20 mouse cellular contexts compared by ENCODE assay signal in the genomic region with DNA sequence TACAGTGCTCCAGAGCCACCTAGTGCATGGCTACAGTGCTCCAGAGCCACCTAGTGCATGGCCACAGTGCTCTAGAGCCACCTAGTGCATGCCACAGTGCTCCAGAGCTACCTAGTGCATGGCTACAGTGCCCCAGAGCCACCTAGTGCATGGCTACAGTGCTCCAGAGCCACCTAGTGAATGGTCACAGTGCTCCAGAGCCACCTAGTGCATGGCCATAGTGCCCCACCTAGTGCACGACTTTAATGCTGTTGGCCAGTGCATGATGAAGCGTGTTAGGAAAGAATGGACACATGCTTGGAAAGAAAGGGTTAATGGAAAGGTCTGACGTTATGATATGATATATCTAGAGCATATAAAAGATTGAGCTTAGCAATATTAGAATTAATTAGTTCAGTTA. TPM values are rescaled to one million over a fixed set of nuclear protein-coding genes. Genes with fewer than 3 reads are reported as not detected.
DNase-seq lines count a peak whose midpoint lies in the region; ATAC-seq and TF ChIP-seq lines count a peak whose summit lies in the region.
"Had no signal": no experiment of that assay in that cellular context is flagged by ENCODE, and none has a peak within 500 bp of the region (broad histone marks: within the 10 kb centered on the region; RNA-seq: fewer than 3 reads in every experiment).

No protein-coding gene starts in this region.

- no peak for TF ChIP-seq EP300 in stomach, postnatal 0 days (optimal IDR thresholded peaks at IDR 0.05)

- no peaks in the 10 kb centered on the region for H3K36me3 ChIP-seq in heart, embryonic 10.5 days
- peaks cover under 1% of the 10 kb centered on the region; the same call in 1 of the 2 replicates for H3K36me3 ChIP-seq in intestine, postnatal 0 days (ENCODE audit: control insufficient read depth, insufficient read depth)
- H3K36me3 ChIP-seq in intestine, embryonic 15.5 days = no peaks in the 10 kb centered on the region
- H3K36me3 ChIP-seq in lung, embryonic 14.5 days (ENCODE audit: insufficient read depth) = no peaks in the 10 kb centered on the region
- H3K36me3 ChIP-seq in stomach, postnatal 0 days (ENCODE audit: control insufficient read depth, insufficient read depth, low read length) = peaks cover 1% of the 10 kb centered on the region; the same call in 1 of the 2 replicates

- H3K27ac ChIP-seq in heart, embryonic 10.5 days = no peak overlapping the region
- no peak overlapping the region for H3K27ac ChIP-seq in intestine, postnatal 0 days (ENCODE audit: low read depth, low read length)
- no peak overlapping the region for H3K27ac ChIP-seq in intestine, embryonic 15.5 days
- no peak overlapping the region for H3K27ac ChIP-seq in lung, embryonic 14.5 days (ENCODE audit: low read depth)
- H3K27ac ChIP-seq in stomach, postnatal 0 days (replicated peaks) = no peak overlapping the region
- H3K27ac ChIP-seq: embryonic facial prominence, embryonic 10.5 days; hindbrain, embryonic 14.5 days had no signal

- 81% methylated on average over 3 of the region's 3 CpGs for WGBS in heart, embryonic 10.5 days
- WGBS in intestine, postnatal 0 days = 76% methylated on average over 3 of the region's 3 CpGs
- WGBS in intestine, embryonic 15.5 days = 74% methylated on average over 3 of the region's 3 CpGs
- 69% methylated on average over 3 of the region's 3 CpGs for WGBS in lung, embryonic 14.5 days
- 69% methylated on average over 3 of the region's 3 CpGs for WGBS in stomach, postnatal 0 days

- H3K27me3 ChIP-seq in heart, embryonic 10.5 days (ENCODE audit: insufficient read depth, poor library complexity, severe bottlenecking) = no peaks in the 10 kb centered on the region
- no peaks in the 10 kb centered on the region for H3K27me3 ChIP-seq in intestine, postnatal 0 days (replicated peaks; ENCODE audit: control insufficient read depth, insufficient read depth, low read length)
- H3K27me3 ChIP-seq in intestine, embryonic 15.5 days (replicated peaks) = no peaks in the 10 kb centered on the region
- H3K27me3 ChIP-seq in lung, embryonic 14.5 days (ENCODE audit: insufficient read depth, low read length) = no peaks in the 10 kb centered on the region
- H3K27me3 ChIP-seq in stomach, postnatal 0 days (ENCODE audit: control insufficient read depth, insufficient read depth, low read length) = no peaks in the 10 kb centered on the region
- H3K27me3 ChIP-seq: Patski had no signal

- TF ChIP-seq CTCF in intestine, postnatal 0 days (IDR thresholded peaks at IDR 0.05; ENCODE audit: low read depth) = peak; percentile 33; the same call in 1 of the 2 replicates
- peak; percentile 11; the same call in 1 of the 2 replicates for TF ChIP-seq CTCF in lung, embryonic 14.5 days (IDR thresholded peaks at IDR 0.05; ENCODE audit: low read depth)
- TF ChIP-seq CTCF in stomach, postnatal 0 days (IDR thresholded peaks at IDR 0.05; ENCODE audit: low read depth) = peak; percentile 43; the same call in 1 of the 2 replicates

- peaks cover 11% of the 10 kb centered on the region; the same call in 1 of the 2 replicates for H3K4me1 ChIP-seq in heart, embryonic 10.5 days
- no peaks in the 10 kb centered on the region for H3K4me1 ChIP-seq in intestine, postnatal 0 days (replicated peaks; ENCODE audit: control insufficient read depth, insufficient read depth, low read length)
- H3K4me1 ChIP-seq in intestine, embryonic 15.5 days (replicated peaks) = no peaks in the 10 kb centered on the region
- no peaks in the 10 kb centered on the region for H3K4me1 ChIP-seq in lung, embryonic 14.5 days (ENCODE audit: insufficient read depth)
- no peaks in the 10 kb centered on the region for H3K4me1 ChIP-seq in stomach, postnatal 0 days (replicated peaks; ENCODE audit: control insufficient read depth, insufficient read depth)
- H3K4me1 ChIP-seq: embryonic facial prominence, embryonic 10.5 days had no signal

- ATAC-seq in intestine, postnatal 0 days = no peak
- no peak for ATAC-seq in intestine, embryonic 15.5 days
- ATAC-seq in lung, embryonic 14.5 days (ENCODE audit: insufficient read depth) = no peak
- no peak for ATAC-seq in stomach, postnatal 0 days (ENCODE audit: low FRiP score, low TSS enrichment)
- ATAC-seq: activated CD4-positive, CD25-positive, alpha-beta regulatory T cell, adult 4 months; forebrain, embryonic 14.5 days; Patski had no signal

- H3K4me2 ChIP-seq in intestine, postnatal 0 days (replicated peaks; ENCODE audit: low read depth) = no peak overlapping the region
- no peak overlapping the region for H3K4me2 ChIP-seq in intestine, embryonic 15.5 days (replicated peaks)
- H3K4me2 ChIP-seq in lung, embryonic 14.5 days = no peak overlapping the region
- no peak overlapping the region for H3K4me2 ChIP-seq in stomach, postnatal 0 days (replicated peaks; ENCODE audit: low read depth)
- H3K4me2 ChIP-seq: hindbrain, embryonic 14.5 days had no signal

- DNase-seq in heart, adult 11 months = peak; percentile 74
- no peak for DNase-seq in heart, embryonic 10.5 days (ENCODE audit: low spot score)
- DNase-seq in lung, embryonic 14.5 days = no peak
- no peak for DNase-seq in lung, postnatal 4 days
- DNase-seq in stomach, postnatal 0 days (ENCODE audit: low spot score) = no peak
- DNase-seq: adrenal gland, adult 2 months; adrenal gland, postnatal 25 days; cerebellum, adult 2 months; cerebellum, postnatal 10 days; gastrocnemius, postnatal 36 days had no signal

- H3K9me3 ChIP-seq in heart, embryonic 10.5 days = no peaks in the 10 kb centered on the region
- H3K9me3 ChIP-seq in intestine, postnatal 0 days (ENCODE audit: control insufficient read depth) = no peaks in the 10 kb centered on the region
- H3K9me3 ChIP-seq in intestine, embryonic 15.5 days = no peaks in the 10 kb centered on the region
- no peaks in the 10 kb centered on the region for H3K9me3 ChIP-seq in lung, embryonic 14.5 days (ENCODE audit: low read depth, low read length)
- no peaks in the 10 kb centered on the region for H3K9me3 ChIP-seq in stomach, postnatal 0 days (ENCODE audit: control insufficient read depth, low read length)
- H3K9me3 ChIP-seq: embryonic facial prominence, embryonic 10.5 days had no signal

- H3K9ac ChIP-seq in intestine, postnatal 0 days (ENCODE audit: low read depth, low read length) = no peak overlapping the region
- H3K9ac ChIP-seq in intestine, embryonic 15.5 days = no peak overlapping the region
- H3K9ac ChIP-seq in lung, embryonic 14.5 days = no peak overlapping the region
- H3K9ac ChIP-seq in stomach, postnatal 0 days (ENCODE audit: low read length) = no peak overlapping the region
- H3K9ac ChIP-seq: hindbrain, embryonic 14.5 days had no signal

- H3K4me3 ChIP-seq in heart, embryonic 10.5 days = no peak overlapping the region
- no peak overlapping the region for H3K4me3 ChIP-seq in intestine, postnatal 0 days (ENCODE audit: low read depth, low read length)
- no peak overlapping the region for H3K4me3 ChIP-seq in intestine, embryonic 15.5 days (replicated peaks)
- no peak overlapping the region for H3K4me3 ChIP-seq in lung, embryonic 14.5 days (ENCODE audit: low read depth, low read length)
- no peak overlapping the region for H3K4me3 ChIP-seq in stomach, postnatal 0 days (ENCODE audit: low read depth, low read length)
- H3K4me3 ChIP-seq: embryonic facial prominence, embryonic 10.5 days had no signal

RNA-seq across cellular contexts. Expression of gene Txnrd3, which starts 14.6 kb away (rescaled TPM):
- 8.7 and 10.3 TPM in 2 replicates for polyA plus RNA-seq in heart, embryonic 10.5 days (2016; fragmentation: Nextera tagmentation; extraction: Ambion mirVana)
- 6.6 and 7.3 TPM in 2 replicates for polyA plus RNA-seq in intestine, postnatal 0 days (2015; fragmentation: Nextera tagmentation; extraction: Ambion mirVana)
- 8.5 and 8.8 TPM in 2 replicates for polyA plus RNA-seq in intestine, embryonic 15.5 days (2015; fragmentation: Nextera tagmentation; extraction: Ambion mirVana)
- polyA plus RNA-seq in lung, embryonic 14.5 days (2014; fragmentation: Nextera tagmentation; extraction: Ambion mirVana) = 14.6 and 14.9 TPM in 2 replicates
- 11.5 and 11.7 TPM in 2 replicates for polyA plus RNA-seq in stomach, postnatal 0 days (2015; fragmentation: Nextera tagmentation; extraction: Ambion mirVana)

RNA-seq across cellular contexts. Expression of gene Vmn1r40, which starts 49.0 kb away (rescaled TPM):
- polyA plus RNA-seq in heart, embryonic 10.5 days (2016; fragmentation: Nextera tagmentation; extraction: Ambion mirVana) = not detected in 2 replicates
- polyA plus RNA-seq in intestine, postnatal 0 days (2015; fragmentation: Nextera tagmentation; extraction: Ambion mirVana) = not detected in 2 replicates
- not detected in 2 replicates for polyA plus RNA-seq in intestine, embryonic 15.5 days (2015; fragmentation: Nextera tagmentation; extraction: Ambion mirVana)
- not detected in 2 replicates for polyA plus RNA-seq in lung, embryonic 14.5 days (2014; fragmentation: Nextera tagmentation; extraction: Ambion mirVana)
- not detected in 2 replicates for polyA plus RNA-seq in stomach, postnatal 0 days (2015; fragmentation: Nextera tagmentation; extraction: Ambion mirVana)
- polyA plus RNA-seq: activated CD4-positive, CD25-positive, alpha-beta regulatory T cell, adult 4 months; adrenal gland, adult 2 months; C2C12; cerebellum, adult 2 months; embryonic facial prominence, embryonic 10.5 days; embryonic facial prominence, embryonic 14.5 days; forebrain, embryonic 14.5 days; heart, embryonic 14.5 days; hindbrain, embryonic 14.5 days had no signal
